Mouse (Mus musculus) heart, embryonic 14.5 days (tissue): ENCODE data around the gene Ccl9. TPM values are rescaled to one million over a fixed set of nuclear protein-coding genes. Genes with fewer than 3 reads are reported as not detected.

ENCODE experiments used
- ATAC-seq: fragments of 200-750 bp; cut with Nextera tagmentation; 2 replicates; pipeline ENCODE4 v1.8.0; 2017; ENCODE audit warnings: low read depth, moderate TSS enrichment; ENCODE audit not compliant: insufficient number of reproducible peaks, insufficient read depth, low FRiP score
- H3K27ac ChIP-seq, 2 experiments: fragments of 200-500 bp in 1 of 2; fragments of 300-500 bp in 1 of 2; sonication (generic) in 1 of 2; replicated peaks in 1 of 2; 2 replicates each; pipeline ENCODE4 v1.5.1; 2012 to 2014; ENCODE audit warnings: low read depth in 2 of 2, low read length in 2 of 2, control low read depth in 1 of 2, mild to moderate bottlenecking in 1 of 2, mixed read lengths in 1 of 2; ENCODE audit not compliant: control insufficient read depth in 1 of 2, insufficient read depth in 1 of 2
- H3K27me3 ChIP-seq: fragments of 300-500 bp; sonication (generic); 2 replicates; pipeline ENCODE4 v1.6.1; 2014; ENCODE audit warnings: mild to moderate bottlenecking, low read length, control low read depth; ENCODE audit not compliant: control insufficient read depth, insufficient read depth
- H3K36me3 ChIP-seq: fragments of 300-500 bp; sonication (generic); 2 replicates; pipeline ENCODE4 v1.6.1; 2014; ENCODE audit warnings: mild to moderate bottlenecking, control low read depth, low read length, mixed read lengths; ENCODE audit not compliant: control insufficient read depth, insufficient read depth
- H3K4me1 ChIP-seq, 2 experiments: fragments of 200-500 bp in 1 of 2; fragments of 300-500 bp in 1 of 2; sonication (generic) in 1 of 2; 2 replicates each; pipeline ENCODE4 v1.6.1; 2012 to 2014; ENCODE audit warnings: low read length in 2 of 2, control low read depth in 1 of 2, mixed read lengths in 1 of 2; ENCODE audit not compliant: control insufficient read depth in 2 of 2, insufficient read depth in 2 of 2
- H3K4me2 ChIP-seq: fragments of 300-500 bp; sonication (generic); 2 replicates; pipeline ENCODE4 v1.6.1; 2014; ENCODE audit warnings: mild to moderate bottlenecking, low read length
- H3K4me3 ChIP-seq, 2 experiments: fragments of 200-500 bp in 1 of 2; fragments of 300-500 bp in 1 of 2; sonication (generic) in 1 of 2; 2 replicates each; pipeline ENCODE4 v1.5.1; 2012 to 2014; ENCODE audit warnings: low read length in 2 of 2, mild to moderate bottlenecking in 2 of 2, control low read depth in 1 of 2, low read depth in 1 of 2, moderate library complexity in 1 of 2; ENCODE audit not compliant: control insufficient read depth in 1 of 2, insufficient read depth in 1 of 2
- H3K9ac ChIP-seq: fragments of 300-500 bp; sonication (generic); 2 replicates; pipeline ENCODE4 v1.6.1; 2014; ENCODE audit warnings: mild to moderate bottlenecking, low read length
- H3K9me3 ChIP-seq: fragments of 300-500 bp; sonication (generic); 2 replicates; pipeline ENCODE4 v1.6.1; 2016; ENCODE audit warnings: low read length, control low read depth; ENCODE audit not compliant: control insufficient read depth
- WGBS: fragments of 180-500 bp; shearing (Covaris S2); extraction: QIAGEN DNeasy Blood & Tissue Kit; methylation state at CpG from one replicate; pipeline ENCODE4 v1.1.7; 2014; 5-methylcytosine and 5-hydroxymethylcytosine counted together
- polyA plus RNA-seq: library from polyadenylated mRNA; unstranded; fragments of >200 nt; fragmentation: Nextera tagmentation; extraction: Ambion mirVana; gene quantifications from 2 replicates; pipeline ENCODE4 v1.2.1, GENCODE M21; 2014

Ccl9 gene
- polyA plus RNA-seq, 1 experiment from 2014 or later = 3.0 TPM

DNA sequence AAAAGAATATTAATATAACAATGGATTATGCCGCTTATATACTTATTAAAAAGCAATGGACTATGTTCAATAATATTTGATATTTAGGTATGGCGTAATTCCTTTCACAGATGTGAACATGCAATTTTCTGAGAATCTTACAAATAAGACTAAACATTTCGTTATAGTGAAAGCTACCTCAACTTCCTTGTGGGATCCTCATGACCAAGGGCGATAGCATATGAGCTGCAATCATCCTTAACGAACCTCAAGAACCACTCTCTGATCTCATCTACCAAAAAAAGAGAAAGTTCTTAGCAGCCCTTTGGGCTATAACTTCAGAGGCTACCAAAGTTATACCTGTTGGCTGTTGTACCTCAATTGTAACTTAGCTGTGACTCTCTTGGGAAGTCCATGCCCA, 15.0 kb upstream of the Ccl9 start:
- H3K27me3 ChIP-seq = no peaks in the 10 kb centered on the region
- no peak for ATAC-seq
- no peaks in the 10 kb centered on the region for H3K9me3 ChIP-seq
- WGBS = 85% methylated on average over 5 of the region's 5 CpGs
- no peak overlapping the region for H3K27ac ChIP-seq
- H3K4me3 ChIP-seq = no peak overlapping the region
- H3K4me1 ChIP-seq = no peaks in the 10 kb centered on the region
- H3K36me3 ChIP-seq = no peaks in the 10 kb centered on the region
- H3K4me2 ChIP-seq = no peak overlapping the region
- no peak overlapping the region for H3K9ac ChIP-seq

DNA sequence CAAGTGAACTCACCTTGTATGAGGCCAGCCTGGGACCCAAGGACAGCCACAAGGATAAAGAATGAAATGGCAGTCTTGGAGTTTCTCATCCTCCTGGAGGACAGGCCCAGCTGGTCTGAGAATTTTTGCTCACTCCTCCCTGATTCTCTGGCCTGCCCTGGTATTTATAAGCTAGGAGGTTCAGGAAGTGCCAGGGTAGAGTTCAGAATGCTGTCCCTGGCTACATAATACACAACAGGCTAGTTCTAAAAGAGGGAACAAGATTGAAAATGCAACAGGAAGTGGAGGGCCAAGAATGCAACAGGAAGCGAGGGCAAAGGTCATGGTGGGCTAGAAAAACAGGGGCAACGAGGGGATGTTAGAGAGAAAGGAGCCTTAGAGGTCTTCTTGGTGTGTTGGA, 14.4 kb upstream of the Ccl9 start, which contains the start of gene Ccl6:
Gene Ccl6, minus strand, starts transcription at position 235 of the 400 bp plus-strand sequence.
- Histone ChIP-seq H3K4me1 (no peaks in the 10 kb centered on the region), H3K27ac (no peak within 1 kb of the TSS), H3K4me3 (no peak within 1 kb of the TSS), H3K36me3 (no peaks in the 10 kb centered on the region), H3K27me3 (no peaks in the 10 kb centered on the region), H3K4me2 (no peak within 1 kb of the TSS), H3K9me3 (no peaks in the 10 kb centered on the region), H3K9ac (no peak within 1 kb of the TSS)
- 45% methylated on average over 2 of the region's 2 CpGs for WGBS
- ATAC-seq = no peak

DNA sequence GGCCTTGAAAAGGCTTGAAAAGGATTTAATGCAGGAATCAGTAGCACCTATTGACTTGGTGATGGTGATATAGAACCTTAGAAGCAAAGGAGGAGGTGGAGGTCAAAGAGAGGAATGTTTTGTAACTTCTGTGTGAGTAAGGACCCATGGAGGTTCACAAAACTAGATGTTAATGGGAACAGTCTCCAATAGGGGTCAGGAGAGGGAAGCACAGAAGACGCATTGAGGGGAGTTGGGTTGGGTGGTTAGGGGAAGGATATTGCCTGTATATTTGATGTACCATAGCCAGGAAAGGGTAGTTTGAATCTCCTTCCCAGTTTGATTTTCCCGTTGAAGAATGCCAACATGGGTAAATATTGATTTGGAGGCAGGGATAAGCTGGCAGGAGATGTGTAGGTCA, 5.8 kb upstream of the Ccl9 start:
- no peaks in the 10 kb centered on the region for H3K9me3 ChIP-seq
- WGBS = 56% methylated on average over 2 of the region's 2 CpGs
- no peak overlapping the region for H3K4me2 ChIP-seq
- H3K36me3 ChIP-seq = no peaks in the 10 kb centered on the region
- no peak for ATAC-seq
- H3K4me3 ChIP-seq = no peak overlapping the region
- H3K27me3 ChIP-seq = no peaks in the 10 kb centered on the region
- H3K9ac ChIP-seq = no peak overlapping the region
- no peak overlapping the region for H3K27ac ChIP-seq
- H3K4me1 ChIP-seq = no peaks in the 10 kb centered on the region

DNA sequence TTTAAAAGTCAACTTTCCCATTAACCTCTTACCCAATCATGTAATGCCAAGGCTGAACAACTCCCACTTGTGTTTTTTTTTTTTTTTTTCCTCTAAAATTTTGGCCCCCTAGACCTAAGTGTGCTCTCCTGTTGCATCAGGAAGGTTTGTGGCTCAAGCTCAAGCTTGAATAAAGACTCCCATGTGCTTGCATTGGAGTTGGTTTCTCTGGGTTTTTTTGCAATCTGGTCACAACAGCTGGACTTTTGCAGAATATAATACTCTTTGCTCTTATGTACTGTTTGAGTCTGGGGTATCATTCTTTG, 5.0 kb upstream of the Ccl9 start:
- Histone ChIP-seq H3K4me3 (no peak overlapping the region), H3K27ac (no peak overlapping the region), H3K36me3 (no peaks in the 10 kb centered on the region), H3K4me2 (no peak overlapping the region), H3K4me1 (no peaks in the 10 kb centered on the region), H3K9me3 (no peaks in the 10 kb centered on the region), H3K9ac (no peak overlapping the region), H3K27me3 (no peaks in the 10 kb centered on the region)
- ATAC-seq = no peak

DNA sequence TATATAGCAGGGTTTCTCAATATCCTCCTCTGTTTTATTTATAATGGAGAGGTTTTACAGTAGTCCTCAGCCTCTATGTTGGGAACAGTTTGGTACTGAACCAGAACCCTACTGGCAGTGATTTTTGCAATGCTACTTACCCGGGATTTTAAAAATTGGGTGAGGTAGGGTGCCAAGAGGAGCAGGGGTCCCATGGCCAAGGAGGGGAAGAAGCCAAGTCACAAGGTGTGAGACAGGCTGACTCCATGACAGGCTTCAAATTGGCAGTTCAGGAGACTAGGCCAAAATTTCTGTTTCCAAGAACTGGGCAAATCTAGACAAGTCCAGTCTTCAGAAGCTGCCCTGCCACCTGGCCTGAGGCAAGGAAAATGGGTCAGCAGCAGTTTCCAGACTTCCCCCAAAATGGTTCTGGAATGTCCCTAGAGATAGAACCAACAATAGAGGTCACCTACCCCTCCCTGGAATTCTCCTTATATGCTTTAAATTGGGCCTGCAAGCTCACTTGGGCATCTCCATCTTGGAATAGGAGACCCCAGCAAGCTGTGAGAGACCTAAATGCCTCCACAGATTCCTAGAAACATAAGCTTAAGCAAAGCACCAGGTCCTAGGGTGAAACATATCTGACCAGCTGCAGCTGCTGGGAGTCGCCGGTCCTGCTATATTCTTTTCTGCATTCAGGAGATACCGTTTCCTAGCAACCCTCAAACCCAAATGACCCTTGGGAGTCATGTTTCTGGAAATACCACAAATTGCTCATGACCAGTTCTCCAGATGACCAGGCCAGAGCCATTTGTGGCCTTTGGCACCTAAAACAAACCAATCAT, 4.4 kb upstream of the Ccl9 start:
- H3K4me3 ChIP-seq = no peak overlapping the region
- ATAC-seq = no peak
- H3K9me3 ChIP-seq = no peaks in the 10 kb centered on the region
- no peak overlapping the region for H3K27ac ChIP-seq
- H3K27me3 ChIP-seq = no peaks in the 10 kb centered on the region
- H3K4me1 ChIP-seq = no peaks in the 10 kb centered on the region
- H3K36me3 ChIP-seq = no peaks in the 10 kb centered on the region
- no peak overlapping the region for H3K4me2 ChIP-seq
- WGBS = 47% methylated on average over 4 of the region's 4 CpGs
- no peak overlapping the region for H3K9ac ChIP-seq

DNA sequence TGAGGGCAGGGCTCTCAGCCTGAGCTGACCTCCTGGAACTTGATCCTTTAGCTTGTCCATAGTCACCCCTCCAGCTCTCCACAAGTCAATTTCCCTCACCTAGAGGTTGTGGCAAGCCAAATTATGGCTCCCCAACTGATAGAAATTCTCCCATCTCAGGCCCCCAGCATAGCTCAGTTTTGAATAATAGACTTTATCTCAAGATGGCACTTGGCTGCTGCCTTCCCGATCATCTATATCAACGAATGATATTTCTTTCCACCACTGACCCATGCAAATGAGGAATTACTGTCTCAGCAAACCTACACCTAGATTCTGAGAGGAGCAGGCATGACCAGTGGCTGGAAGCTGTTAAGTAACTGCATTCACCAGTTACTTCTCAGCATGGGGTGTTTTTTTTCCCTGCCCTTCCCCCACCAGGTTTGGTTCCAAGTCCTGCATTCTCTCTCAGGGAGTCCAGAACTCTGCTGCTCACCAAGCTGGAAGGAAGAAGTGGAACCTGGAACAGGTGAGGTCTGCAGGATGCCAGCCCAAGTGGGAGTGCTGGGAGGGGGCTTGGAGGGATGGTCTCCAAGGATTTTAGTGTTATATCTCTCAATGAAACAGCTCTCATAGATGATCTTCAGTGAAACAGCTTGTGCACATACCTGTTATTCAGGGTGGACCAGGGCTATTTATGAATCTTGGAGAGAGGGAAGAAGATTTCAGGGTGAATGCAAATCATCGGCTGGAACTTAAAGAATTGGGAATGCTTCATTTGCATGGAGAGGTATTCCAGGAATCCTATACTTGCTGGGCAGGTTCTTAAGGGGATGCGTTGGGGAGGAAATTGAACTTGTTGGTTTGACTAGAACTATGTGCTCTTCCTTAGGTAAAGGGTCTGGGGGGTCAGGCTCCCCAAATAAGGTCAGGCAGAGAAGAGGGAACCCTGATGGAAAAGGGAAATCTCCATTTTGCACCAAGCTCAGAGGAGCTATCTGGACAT, 3.5 kb upstream of the Ccl9 start:
- no peaks in the 10 kb centered on the region for H3K27me3 ChIP-seq
- no peaks in the 10 kb centered on the region for H3K36me3 ChIP-seq
- H3K9me3 ChIP-seq = no peaks in the 10 kb centered on the region
- 71% methylated on average over 4 of the region's 4 CpGs for WGBS
- no peak overlapping the region for H3K27ac ChIP-seq
- no peak overlapping the region for H3K9ac ChIP-seq
- no peak for ATAC-seq
- H3K4me1 ChIP-seq = no peaks in the 10 kb centered on the region
- H3K4me3 ChIP-seq = no peak overlapping the region
- H3K4me2 ChIP-seq = no peak overlapping the region

DNA sequence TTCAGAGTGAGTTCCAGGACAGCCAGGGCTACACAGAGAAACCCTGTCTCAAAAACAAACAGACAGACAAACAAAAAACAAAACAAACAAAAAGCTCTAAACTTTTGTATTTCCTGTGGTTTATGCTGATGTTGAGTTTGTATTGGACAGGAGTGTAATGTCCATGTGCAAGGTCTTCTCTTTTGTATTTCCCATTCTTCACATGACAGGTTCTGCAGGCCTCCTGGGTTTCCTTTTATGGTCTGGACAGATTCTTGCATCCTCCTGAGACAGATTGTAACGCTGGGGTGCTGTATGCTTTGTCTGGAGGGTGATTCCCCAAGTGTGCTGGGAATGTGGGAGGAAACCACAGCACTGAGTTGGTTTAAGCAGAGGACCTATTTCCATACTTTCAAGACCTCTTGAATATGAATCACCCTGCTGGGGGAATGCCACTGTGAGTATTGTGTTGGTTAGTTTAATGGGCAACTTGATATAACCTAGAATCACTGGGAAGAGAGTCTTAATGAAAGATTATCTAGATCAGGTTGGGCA, 2.3 kb upstream of the Ccl9 start:
- H3K27ac ChIP-seq = no peak overlapping the region
- H3K4me2 ChIP-seq = no peak overlapping the region
- no peak overlapping the region for H3K9ac ChIP-seq
- ATAC-seq = no peak
- H3K4me3 ChIP-seq = no peak overlapping the region
- 42% methylated on average over 1 of the region's 1 CpGs for WGBS
- no peaks in the 10 kb centered on the region for H3K9me3 ChIP-seq
- no peaks in the 10 kb centered on the region for H3K36me3 ChIP-seq
- H3K27me3 ChIP-seq = no peaks in the 10 kb centered on the region
- no peaks in the 10 kb centered on the region for H3K4me1 ChIP-seq
